Mouse (Mus musculus): ENCODE results near the gene Tacc2. TPM values are rescaled to one million over a fixed set of nuclear protein-coding genes. Genes with fewer than 3 reads are reported as not detected.

Tacc2 gene
- polyA plus RNA-seq, 1 experiment from 2014 or later = 63.4 TPM

- no peak overlapping the region for H3K4me3 ChIP-seq (ENCODE audit: low read depth, low read length)
- no peak overlapping the region for H3K27ac ChIP-seq (ENCODE audit: low read depth, low read length)
- no peaks in the 10 kb centered on the region for H3K36me3 ChIP-seq (ENCODE audit: control insufficient read depth, insufficient read depth, low read length)
- no peaks in the 10 kb centered on the region for H3K9me3 ChIP-seq (ENCODE audit: control insufficient read depth, low read length)
- no peak overlapping the region for H3K4me2 ChIP-seq (ENCODE audit: low read depth, low read length)
- ATAC-seq (ENCODE audit: low read depth) = no peak
- no peaks in the 10 kb centered on the region for H3K4me1 ChIP-seq (ENCODE audit: control insufficient read depth, insufficient read depth, low read length)
- H3K9ac ChIP-seq (replicated peaks; ENCODE audit: low read depth, low read length) = no peak overlapping the region
- H3K27me3 ChIP-seq (ENCODE audit: control insufficient read depth, insufficient read depth, low read length) = no peaks in the 10 kb centered on the region
- WGBS = 60% methylated on average over 3 of the region's 3 CpGs
These were observed 44.7 kb downstream of the Tacc2 start for GRCm38 (mm10) chr7:130621953-130622352.

GRCm38 (mm10) chr7:130622359-130622758, 45.1 kb downstream of the Tacc2 start:
- Histone ChIP-seq H3K4me3 (ENCODE audit: low read depth, low read length) (no peak overlapping the region), H3K27me3 (ENCODE audit: control insufficient read depth, insufficient read depth, low read length) (no peaks in the 10 kb centered on the region), H3K4me1 (ENCODE audit: control insufficient read depth, insufficient read depth, low read length) (no peaks in the 10 kb centered on the region), H3K9me3 (ENCODE audit: control insufficient read depth, low read length) (no peaks in the 10 kb centered on the region), H3K27ac (ENCODE audit: low read depth, low read length) (no peak overlapping the region), H3K9ac (replicated peaks; ENCODE audit: low read depth, low read length) (no peak overlapping the region), H3K36me3 (ENCODE audit: control insufficient read depth, insufficient read depth, low read length) (no peaks in the 10 kb centered on the region), H3K4me2 (ENCODE audit: low read depth, low read length) (no peak overlapping the region)
- WGBS = 89% methylated on average over 4 of the region's 4 CpGs
- no peak for ATAC-seq (ENCODE audit: low read depth)

GRCm38 (mm10) chr7:130624299-130624698, 47.1 kb downstream of the Tacc2 start:
- H3K36me3 ChIP-seq (ENCODE audit: control insufficient read depth, insufficient read depth, low read length) = no peaks in the 10 kb centered on the region
- 92% methylated on average over 9 of the region's 9 CpGs for WGBS
- H3K4me2 ChIP-seq (ENCODE audit: low read depth, low read length) = no peak overlapping the region
- no peak overlapping the region for H3K4me3 ChIP-seq (ENCODE audit: low read depth, low read length)
- H3K27ac ChIP-seq (ENCODE audit: low read depth, low read length) = no peak overlapping the region
- H3K9ac ChIP-seq (replicated peaks; ENCODE audit: low read depth, low read length) = no peak overlapping the region
- ATAC-seq (ENCODE audit: low read depth) = no peak
- no peaks in the 10 kb centered on the region for H3K4me1 ChIP-seq (ENCODE audit: control insufficient read depth, insufficient read depth, low read length)
- H3K27me3 ChIP-seq (ENCODE audit: control insufficient read depth, insufficient read depth, low read length) = no peaks in the 10 kb centered on the region
- no peaks in the 10 kb centered on the region for H3K9me3 ChIP-seq (ENCODE audit: control insufficient read depth, low read length)

- Histone ChIP-seq H3K9me3 (ENCODE audit: control insufficient read depth, low read length) (no peaks in the 10 kb centered on the region), H3K27me3 (ENCODE audit: control insufficient read depth, insufficient read depth, low read length) (no peaks in the 10 kb centered on the region), H3K9ac (replicated peaks; ENCODE audit: low read depth, low read length) (no peak overlapping the region), H3K4me3 (ENCODE audit: low read depth, low read length) (no peak overlapping the region), H3K4me1 (ENCODE audit: control insufficient read depth, insufficient read depth, low read length) (no peaks in the 10 kb centered on the region), H3K4me2 (ENCODE audit: low read depth, low read length) (no peak overlapping the region), H3K27ac (ENCODE audit: low read depth, low read length) (no peak overlapping the region), H3K36me3 (ENCODE audit: control insufficient read depth, insufficient read depth, low read length) (no peaks in the 10 kb centered on the region)
- WGBS = 84% methylated on average over 7 of the region's 7 CpGs
- no peak for ATAC-seq (ENCODE audit: low read depth)
These were observed 48.1 kb downstream of the Tacc2 start for GRCm38 (mm10) chr7:130625361-130625760.

GRCm38 (mm10) chr7:130628601-130629000, 51.4 kb downstream of the Tacc2 start:
- Histone ChIP-seq H3K27ac (ENCODE audit: low read depth, low read length) (no peak overlapping the region), H3K4me2 (ENCODE audit: low read depth, low read length) (no peak overlapping the region), H3K36me3 (ENCODE audit: control insufficient read depth, insufficient read depth, low read length) (no peaks in the 10 kb centered on the region), H3K27me3 (ENCODE audit: control insufficient read depth, insufficient read depth, low read length) (no peaks in the 10 kb centered on the region), H3K4me3 (ENCODE audit: low read depth, low read length) (no peak overlapping the region), H3K9ac (replicated peaks; ENCODE audit: low read depth, low read length) (no peak overlapping the region), H3K4me1 (ENCODE audit: control insufficient read depth, insufficient read depth, low read length) (0 out of 2 replicates have a peak, but pooled peaks cover 3% of the 10 kb centered on the region), H3K9me3 (ENCODE audit: control insufficient read depth, low read length) (no peaks in the 10 kb centered on the region)
- ATAC-seq (ENCODE audit: low read depth) = no peak
- WGBS = 61% methylated on average over 1 of the region's 1 CpGs

- no peak overlapping the region for H3K27ac ChIP-seq (ENCODE audit: low read depth, low read length)
- WGBS = 95% methylated on average over 7 of the region's 7 CpGs
- H3K9ac ChIP-seq (replicated peaks; ENCODE audit: low read depth, low read length) = no peak overlapping the region
- no peaks in the 10 kb centered on the region for H3K9me3 ChIP-seq (ENCODE audit: control insufficient read depth, low read length)
- H3K4me3 ChIP-seq (ENCODE audit: low read depth, low read length) = no peak overlapping the region
- H3K4me2 ChIP-seq (ENCODE audit: low read depth, low read length) = no peak overlapping the region
- no peaks in the 10 kb centered on the region for H3K27me3 ChIP-seq (ENCODE audit: control insufficient read depth, insufficient read depth, low read length)
- H3K4me1 ChIP-seq (ENCODE audit: control insufficient read depth, insufficient read depth, low read length) = 0 out of 2 replicates have a peak, but pooled peaks cover 3% of the 10 kb centered on the region
- no peaks in the 10 kb centered on the region for H3K36me3 ChIP-seq (ENCODE audit: control insufficient read depth, insufficient read depth, low read length)
- no peak for ATAC-seq (ENCODE audit: low read depth)
These were observed 52.8 kb downstream of the Tacc2 start for GRCm38 (mm10) chr7:130629999-130630398.

GRCm38 (mm10) chr7:130630956-130631355, 53.7 kb downstream of the Tacc2 start:
- H3K4me1 ChIP-seq (ENCODE audit: control insufficient read depth, insufficient read depth, low read length) = 0 out of 2 replicates have a peak, but pooled peaks cover 3% of the 10 kb centered on the region
- no peak overlapping the region for H3K27ac ChIP-seq (ENCODE audit: low read depth, low read length)
- no peaks in the 10 kb centered on the region for H3K36me3 ChIP-seq (ENCODE audit: control insufficient read depth, insufficient read depth, low read length)
- 89% methylated on average over 3 of the region's 3 CpGs for WGBS
- no peak overlapping the region for H3K4me2 ChIP-seq (ENCODE audit: low read depth, low read length)
- no peak for ATAC-seq (ENCODE audit: low read depth)
- H3K9ac ChIP-seq (replicated peaks; ENCODE audit: low read depth, low read length) = no peak overlapping the region
- H3K27me3 ChIP-seq (ENCODE audit: control insufficient read depth, insufficient read depth, low read length) = no peaks in the 10 kb centered on the region
- no peaks in the 10 kb centered on the region for H3K9me3 ChIP-seq (ENCODE audit: control insufficient read depth, low read length)
- H3K4me3 ChIP-seq (ENCODE audit: low read depth, low read length) = no peak overlapping the region

GRCm38 (mm10) chr7:130631553-130632378, 54.5 kb downstream of the Tacc2 start:
- Histone ChIP-seq H3K9ac (replicated peaks; ENCODE audit: low read depth, low read length) (no peak overlapping the region), H3K36me3 (ENCODE audit: control insufficient read depth, insufficient read depth, low read length) (no peaks in the 10 kb centered on the region), H3K9me3 (ENCODE audit: control insufficient read depth, low read length) (no peaks in the 10 kb centered on the region), H3K4me2 (ENCODE audit: low read depth, low read length) (no peak overlapping the region), H3K27ac (ENCODE audit: low read depth, low read length) (no peak overlapping the region), H3K4me3 (ENCODE audit: low read depth, low read length) (no peak overlapping the region), H3K4me1 (ENCODE audit: control insufficient read depth, insufficient read depth, low read length) (0 out of 2 replicates have a peak, but pooled peaks cover 3% of the 10 kb centered on the region), H3K27me3 (ENCODE audit: control insufficient read depth, insufficient read depth, low read length) (no peaks in the 10 kb centered on the region)
- WGBS = 55% methylated on average over 22 of the region's 22 CpGs
- no peak for ATAC-seq (ENCODE audit: low read depth)

- Histone ChIP-seq H3K4me1 (ENCODE audit: control insufficient read depth, insufficient read depth, low read length) (0 out of 2 replicates have a peak, but pooled peaks cover 3% of the 10 kb centered on the region), H3K9ac (replicated peaks; ENCODE audit: low read depth, low read length) (no peak overlapping the region), H3K27me3 (ENCODE audit: control insufficient read depth, insufficient read depth, low read length) (no peaks in the 10 kb centered on the region), H3K4me2 (ENCODE audit: low read depth, low read length) (no peak overlapping the region), H3K4me3 (ENCODE audit: low read depth, low read length) (no peak overlapping the region), H3K36me3 (ENCODE audit: control insufficient read depth, insufficient read depth, low read length) (no peaks in the 10 kb centered on the region), H3K27ac (ENCODE audit: low read depth, low read length) (no peak overlapping the region), H3K9me3 (ENCODE audit: control insufficient read depth, low read length) (no peaks in the 10 kb centered on the region)
- whole genome bisulfite sequencing = 91% methylated on average over 5 of the region's 5 CpGs
- ATAC-seq (ENCODE audit: low read depth) = no peak
These were observed 55.1 kb downstream of the Tacc2 start for GRCm38 (mm10) chr7:130632379-130632732.

Data from neural tube, embryonic 14.5 days (tissue).